Mouse (Mus musculus): ENCODE measurements around the gene Zcchc10.
"Not testable (repeated sequence)": the region's sequence is repeated elsewhere in the genome, so short reads cannot be mapped to it uniquely, and the experiment has no call there.

DNA sequence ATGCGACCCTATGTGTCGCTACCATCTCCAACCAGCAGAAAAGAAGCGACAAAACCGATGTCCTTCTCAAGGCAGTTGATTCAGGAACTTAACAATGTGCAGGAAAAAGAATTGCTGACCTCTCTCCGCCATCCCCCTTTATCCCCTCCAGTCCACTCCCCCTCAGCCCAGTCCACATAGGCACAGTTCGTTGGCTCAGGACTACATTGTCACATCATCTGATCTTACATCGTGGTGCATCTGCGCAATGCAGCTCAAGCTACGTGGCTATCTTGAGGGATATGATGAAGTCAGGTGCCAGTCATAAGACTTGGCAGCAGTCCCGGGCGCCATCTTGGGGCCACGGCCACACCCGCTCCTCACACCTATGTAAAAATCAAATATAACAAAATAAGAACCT lies 4.6 kb upstream of the Zcchc10 start:
- not testable (repeated sequence) for TF ChIP-seq CTCF, EP300 (IDR thresholded peaks at IDR 0.05)
